Mouse (Mus musculus): ENCODE results near the gene Cadm1.

GRCm38 (mm10) chr9:47645056-47645455 is 115.1 kb downstream of the Cadm1 start:
- TF ChIP-seq CTCF (IDR thresholded peaks at IDR 0.05; ENCODE audit: extremely low read depth, insufficient read length, insufficient replicate concordance, low read depth, low read length), result no peak
- no peak for TF ChIP-seq POLR2A (IDR thresholded peaks at IDR 0.05; ENCODE audit: low read depth, low read length)
